ENCODE assay signal across 9 mouse cellular contexts in the genomic region with DNA sequence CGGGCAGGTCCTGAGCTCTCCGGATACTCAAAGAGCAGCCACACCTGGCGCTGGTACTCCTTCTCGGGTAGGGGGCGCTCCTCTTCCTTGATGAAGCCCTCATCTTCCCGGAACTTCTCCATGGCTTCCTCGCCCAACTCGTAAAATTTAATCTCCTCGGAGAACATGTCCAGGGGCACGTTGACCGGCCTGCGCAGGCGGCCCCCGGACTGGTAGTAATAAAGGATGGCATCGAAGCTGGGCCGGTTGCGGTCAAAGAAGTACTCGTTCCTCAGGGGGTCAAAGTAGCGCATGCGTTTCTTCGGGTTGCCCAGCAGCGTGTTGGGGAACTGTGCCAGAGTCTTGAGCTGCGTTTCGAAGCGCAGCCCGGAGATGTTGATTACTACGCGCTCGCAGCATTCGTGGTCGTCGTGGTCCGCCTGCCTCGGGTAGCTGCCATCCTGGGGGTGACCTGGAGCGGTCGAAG. TPM values are rescaled to one million over a fixed set of nuclear protein-coding genes. Genes with fewer than 3 reads are reported as not detected.
DNase-seq lines count a peak whose midpoint lies in the region; ATAC-seq lines count a peak whose summit lies in the region.
"Had no signal": no experiment of that assay in that cellular context is flagged by ENCODE, and none has a peak within 500 bp of the region (broad histone marks: within the 10 kb centered on the region; RNA-seq: fewer than 3 reads in every experiment).

No protein-coding gene starts in this region.

- no peaks in the 10 kb centered on the region for H3K9me3 ChIP-seq in forebrain, embryonic 14.5 days (replicated peaks; ENCODE audit: control insufficient read depth, low read length)
- H3K9me3 ChIP-seq in limb, embryonic 11.5 days (ENCODE audit: control insufficient read depth, low read length): no peaks in the 10 kb centered on the region
- H3K9me3 ChIP-seq in neural tube, embryonic 15.5 days (replicated peaks): no peaks in the 10 kb centered on the region

- H3K4me2 ChIP-seq in forebrain, embryonic 14.5 days (ENCODE audit: low read length): peak overlapping the region; percentile 99
- peak overlapping the region; percentile 97 for H3K4me2 ChIP-seq in limb, embryonic 11.5 days (ENCODE audit: low read depth, severe bottlenecking)
- peak overlapping the region; percentile 99 for H3K4me2 ChIP-seq in neural tube, embryonic 15.5 days

- peaks cover 4% of the 10 kb centered on the region; the same call in 1 of the 2 replicates for H3K4me1 ChIP-seq in forebrain, embryonic 14.5 days (ENCODE audit: control insufficient read depth, insufficient read depth, low read length)
- H3K4me1 ChIP-seq in limb, embryonic 11.5 days (ENCODE audit: control insufficient read depth, insufficient read depth, low read length): peaks cover 10% of the 10 kb centered on the region; the same call in 1 of the 2 replicates
- peaks cover 40% of the 10 kb centered on the region for H3K4me1 ChIP-seq in neural tube, embryonic 15.5 days

- DNase-seq in cerebellum, adult 11 months: peak; percentile 71
- DNase-seq in cerebellum, adult 11-12 months: peak; percentile 76
- peak; percentile 62 for DNase-seq in forebrain, embryonic 14.5 days (ENCODE audit: low spot score)
- peak; percentile 23 for DNase-seq in kidney, adult 11 months
- DNase-seq in limb, embryonic 11.5 days (ENCODE audit: low spot score): peak; percentile 64

- peak overlapping the region; percentile 57 for H3K4me3 ChIP-seq in forebrain, embryonic 14.5 days (ENCODE audit: low read depth, low read length)
- peak overlapping the region; percentile 46 for H3K4me3 ChIP-seq in limb, embryonic 11.5 days (ENCODE audit: low read depth, low read length)
- H3K4me3 ChIP-seq in neural tube, embryonic 15.5 days (replicated peaks): peak overlapping the region; percentile 62
- H3K4me3 ChIP-seq: erythroblast, embryonic 14.5 days had no signal

- under 1% methylated on average over 36 of the region's 36 CpGs for WGBS in forebrain, embryonic 14.5 days
- 2% methylated on average over 36 of the region's 36 CpGs for WGBS in limb, embryonic 11.5 days
- 1% methylated on average over 36 of the region's 36 CpGs for WGBS in neural tube, embryonic 15.5 days

- peak overlapping the region; percentile 17; the same call in 1 of the 2 replicates for H3K9ac ChIP-seq in forebrain, embryonic 14.5 days (ENCODE audit: low read length)
- peak overlapping the region; percentile 7; the same call in 1 of the 2 replicates for H3K9ac ChIP-seq in limb, embryonic 11.5 days (ENCODE audit: low read length)
- peak overlapping the region; percentile 62 for H3K9ac ChIP-seq in neural tube, embryonic 15.5 days (replicated peaks)

- no peak for ATAC-seq in cerebellum, adult (ENCODE audit: insufficient number of reproducible peaks, low FRiP score, low TSS enrichment)
- no peak for ATAC-seq in forebrain, embryonic 14.5 days
- ATAC-seq in limb, embryonic 11.5 days (ENCODE audit: insufficient number of reproducible peaks, low FRiP score, low TSS enrichment, low read depth): no peak
- no peak for ATAC-seq in neural tube, embryonic 15.5 days (ENCODE audit: low FRiP score)
- ATAC-seq in CD4-positive, CD25-positive, alpha-beta regulatory T cell, adult 4 months: no peak

- H3K27ac ChIP-seq in forebrain, embryonic 14.5 days (ENCODE audit: low read depth, low read length): no peak overlapping the region
- no peak overlapping the region for H3K27ac ChIP-seq in limb, embryonic 11.5 days (replicated peaks; ENCODE audit: low read depth, low read length)
- no peak overlapping the region for H3K27ac ChIP-seq in neural tube, embryonic 15.5 days (replicated peaks)

- H3K36me3 ChIP-seq in forebrain, embryonic 14.5 days (ENCODE audit: control insufficient read depth, insufficient read depth, low read length): no peaks in the 10 kb centered on the region
- H3K36me3 ChIP-seq in limb, embryonic 11.5 days (ENCODE audit: control insufficient read depth, insufficient read depth, low read length): no peaks in the 10 kb centered on the region
- no peaks in the 10 kb centered on the region for H3K36me3 ChIP-seq in neural tube, embryonic 15.5 days

- peaks cover 39% of the 10 kb centered on the region for H3K27me3 ChIP-seq in forebrain, embryonic 14.5 days (replicated peaks; ENCODE audit: control insufficient read depth, insufficient read depth, low read length)
- peaks cover 45% of the 10 kb centered on the region for H3K27me3 ChIP-seq in limb, embryonic 11.5 days (ENCODE audit: control insufficient read depth, insufficient read depth, low read length)
- H3K27me3 ChIP-seq in neural tube, embryonic 15.5 days (replicated peaks): peaks cover 35% of the 10 kb centered on the region

RNA-seq across cellular contexts. Expression of gene Kcna1, which starts 3.3 kb away (rescaled TPM):
- 2.5 and 2.8 TPM in 2 replicates for polyA plus RNA-seq in forebrain, embryonic 14.5 days (2014; fragmentation: Nextera tagmentation; extraction: Ambion mirVana)
- 0.23 and 0.38 TPM in 2 replicates for polyA plus RNA-seq in limb, embryonic 11.5 days (2014; fragmentation: Nextera tagmentation; extraction: Ambion mirVana)
- 6.1 and 6.5 TPM in 2 replicates for polyA plus RNA-seq in neural tube, embryonic 15.5 days (2015; fragmentation: Nextera tagmentation; extraction: Ambion mirVana)
- polyA plus RNA-seq in CD4-positive, CD25-positive, alpha-beta regulatory T cell, adult 4 months (2017; shearing (Covaris generic)): not detected
- polyA plus RNA-seq: erythroblast, embryonic 14.5 days had no signal

Comparison
In these comparisons a context has a peak if more than half of its experiments do, and no peak if none do; other contexts are left out.
1. DNase-seq: peak in every context shown above with its lines; median percentile 76 in cerebellum, adult 11-12 months; 71 in cerebellum, adult 11 months; 64 in limb, embryonic 11.5 days; 62 in forebrain, embryonic 14.5 days; 23 in kidney, adult 11 months.
2. H3K9ac ChIP-seq: peak in every context shown above with its lines; median percentile 62 in neural tube, embryonic 15.5 days; 17 in forebrain, embryonic 14.5 days; 7 in limb, embryonic 11.5 days.